Mouse (Mus musculus) T-helper 17 cell (primary cell): ENCODE results near the gene Sec31b.

Source experiments
- in situ Hi-C, 2 experiments: fragments of 300-600 bp; cut with MboI, MseI; formaldehyde crosslinking; loops; 1 replicate in 1 of 2; 2 replicates in 1 of 2; pipeline ENCODE4 v1.15.1; 2025; ENCODE audit warnings: high pct_unique_total_duplicates in 2 of 2

Gene Sec31b

DNA sequence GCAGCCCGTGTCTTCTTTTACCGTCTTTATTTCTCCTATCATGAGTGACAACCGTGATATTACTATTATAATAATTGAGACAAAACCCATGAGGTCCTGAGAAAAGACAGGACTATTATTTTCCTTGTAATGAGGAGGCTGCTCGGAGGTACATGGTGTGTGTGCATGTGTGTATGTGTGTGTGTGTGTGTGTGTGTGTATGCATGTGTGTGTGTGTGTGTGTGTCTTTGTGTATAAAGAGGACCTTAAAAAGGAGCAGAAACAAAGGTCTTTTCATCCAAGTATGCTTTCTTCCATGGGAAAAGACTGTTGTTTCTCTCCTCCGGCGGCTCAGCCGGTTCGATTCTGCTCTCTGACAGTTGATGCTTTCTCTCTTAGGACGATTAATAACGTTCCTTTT is 48.7 kb downstream of the Sec31b start:
- in situ Hi-C loops: no loop called here

- in situ Hi-C loops: no loop called here
Measured at GRCm38 (mm10) chr19:44496511-44496910, 49.2 kb downstream of the Sec31b start.

GRCm38 (mm10) chr19:44493128-44493527 is 52.5 kb downstream of the Sec31b start, which contains the start of gene Wnt8b:
Gene Wnt8b (plus strand): TSS chr19:44493472.
- in situ Hi-C loops: no loop called here

- in situ Hi-C loops: no loop called here
Measured at GRCm38 (mm10) chr19:44487266-44487665, 58.4 kb downstream of the Sec31b start.

GRCm38 (mm10) chr19:44476541-44476940 is 69.1 kb downstream of the Sec31b start:
- in situ Hi-C loops: no loop called here

DNA sequence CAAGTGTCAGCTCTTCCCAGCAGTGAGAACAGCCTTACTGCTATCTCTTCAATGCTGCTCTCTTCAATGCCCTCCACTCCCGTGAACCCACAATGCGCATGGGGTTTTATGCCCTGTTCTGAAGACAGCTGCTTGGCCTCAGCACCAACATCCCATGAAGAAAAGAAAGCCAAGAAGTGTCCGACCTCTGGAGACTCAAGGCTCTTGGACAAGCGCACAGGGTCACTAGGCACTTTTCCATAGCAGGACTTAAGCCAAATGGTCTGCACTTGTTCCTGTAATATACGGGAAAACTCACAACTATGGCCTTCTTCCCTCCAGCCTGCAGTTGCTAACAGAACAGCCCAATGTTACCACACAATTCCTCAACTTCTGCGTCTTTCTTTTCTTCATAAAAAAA is 70.4 kb downstream of the Sec31b start:
- in situ Hi-C loops: no loop called here

- in situ Hi-C loops: no loop called here
Measured at GRCm38 (mm10) chr19:44474158-44474557, 71.5 kb downstream of the Sec31b start.
